Comparison of ENCODE assay signal across 10 mouse cellular contexts in genomic region chr3:34649726-34650620, GRCm38 (mm10). TPM values are rescaled to one million over a fixed set of nuclear protein-coding genes. Genes with fewer than 3 reads are reported as not detected.
DNase-seq lines count a peak whose midpoint lies in the region; ATAC-seq and TF ChIP-seq lines count a peak whose summit lies in the region.
"Had no signal": no experiment of that assay in that cellular context is flagged by ENCODE, and none has a peak within 500 bp of the region (broad histone marks: within the 10 kb centered on the region; RNA-seq: fewer than 3 reads in every experiment).

TSS of gene Sox2 (plus strand) at chr3:34650405.

- ATAC-seq in heart, embryonic 11.5 days (replicated peaks; ENCODE audit: insufficient number of reproducible peaks, low FRiP score, low TSS enrichment) = peak; percentile 78
- ATAC-seq in heart, postnatal 0 days (ENCODE audit: insufficient read depth, low read depth) = peak; percentile 71
- ATAC-seq in liver, embryonic 15.5 days (ENCODE audit: insufficient read depth) = no peak
- peak; percentile 88 for ATAC-seq in neural tube, embryonic 14.5 days (ENCODE audit: low read depth)

- intact Hi-C loops in heart, postnatal 25 days (cut with DNase I) = loop anchor here (2.0 to 10.0 kb wide), 4 partner anchors 675 to 833 kb away; no protein-coding TSS in a partner anchor

- TF ChIP-seq CTCF in heart, postnatal 0 days (IDR thresholded peaks at IDR 0.05; ENCODE audit: low read depth) = no peak

- no peak for TF ChIP-seq EP300 in heart, postnatal 0 days (IDR thresholded peaks at IDR 0.05; ENCODE audit: low read depth)

- H3K4me2 ChIP-seq in heart, embryonic 11.5 days = peak within 1 kb of the TSS; percentile 86
- peak within 1 kb of the TSS; percentile 54 for H3K4me2 ChIP-seq in heart, postnatal 0 days (ENCODE audit: low read depth, low read length)
- peak within 1 kb of the TSS; percentile 51 for H3K4me2 ChIP-seq in liver, embryonic 15.5 days
- H3K4me2 ChIP-seq in neural tube, embryonic 14.5 days (ENCODE audit: low read depth, low read length) = peak within 1 kb of the TSS; percentile 61

- H3K27ac ChIP-seq in heart, embryonic 11.5 days (ENCODE audit: low read depth, low read length) = no peak within 1 kb of the TSS
- no peak within 1 kb of the TSS for H3K27ac ChIP-seq in heart, postnatal 0 days (ENCODE audit: low read depth)
- H3K27ac ChIP-seq in liver, embryonic 15.5 days (replicated peaks) = no peak within 1 kb of the TSS
- peak within 1 kb of the TSS; percentile 86 for H3K27ac ChIP-seq in neural tube, embryonic 14.5 days (ENCODE audit: low read depth, low read length)

- no peak for DNase-seq in heart, postnatal 25 days (ENCODE audit: low spot score)
- peak; percentile 88 for DNase-seq in embryo, embryonic 9.5 days (ENCODE audit: extremely low spot score)
- no peak for DNase-seq in heart, postnatal 0 days (ENCODE audit: low spot score)
- DNase-seq in layer of hippocampus, adult 18-20 months (ENCODE audit: low spot score in 2 of 2) = peak; percentile 64 to 82
- no peak for DNase-seq in ovary, adult 18-20 months (ENCODE audit: low spot score)

- no peaks in the 10 kb centered on the region for H3K36me3 ChIP-seq in heart, embryonic 11.5 days (ENCODE audit: control insufficient read depth, insufficient read depth, low read length)
- H3K36me3 ChIP-seq in heart, postnatal 0 days (replicated peaks; ENCODE audit: control insufficient read depth, insufficient read depth, low read length) = no peaks in the 10 kb centered on the region
- H3K36me3 ChIP-seq in liver, embryonic 15.5 days (replicated peaks) = no peaks in the 10 kb centered on the region
- H3K36me3 ChIP-seq in neural tube, embryonic 14.5 days (ENCODE audit: control insufficient read depth, insufficient read depth, low read length) = no peaks in the 10 kb centered on the region

- H3K27me3 ChIP-seq in heart, embryonic 11.5 days (ENCODE audit: control insufficient read depth, insufficient read depth, low read length) = peaks cover 83% of the 10 kb centered on the region
- H3K27me3 ChIP-seq in heart, postnatal 0 days (ENCODE audit: control insufficient read depth, insufficient read depth, low read length) = peaks cover 93% of the 10 kb centered on the region
- peaks cover 96% of the 10 kb centered on the region for H3K27me3 ChIP-seq in liver, embryonic 15.5 days
- H3K27me3 ChIP-seq in neural tube, embryonic 14.5 days (ENCODE audit: control insufficient read depth, insufficient read depth, low read length) = peaks cover 17% of the 10 kb centered on the region
- H3K27me3 ChIP-seq: CH12.LX had no signal

- H3K9ac ChIP-seq in heart, embryonic 11.5 days (ENCODE audit: low read depth, low read length) = peak within 1 kb of the TSS; percentile 46; the same call in 1 of the 2 replicates
- H3K9ac ChIP-seq in heart, postnatal 0 days (replicated peaks; ENCODE audit: low read depth, low read length) = no peak within 1 kb of the TSS
- H3K9ac ChIP-seq in liver, embryonic 15.5 days = no peak within 1 kb of the TSS
- peak within 1 kb of the TSS; percentile 67 for H3K9ac ChIP-seq in neural tube, embryonic 14.5 days (replicated peaks; ENCODE audit: low read depth, low read length)

- WGBS in heart, embryonic 11.5 days (ENCODE audit: insufficient replicate concordance) = under 1% methylated on average over 85 of the region's 86 CpGs
- WGBS in heart, postnatal 0 days = under 1% methylated on average over 85 of the region's 86 CpGs
- WGBS in liver, embryonic 15.5 days (ENCODE audit: insufficient replicate concordance) = under 1% methylated on average over 86 of the region's 86 CpGs
- under 1% methylated on average over 84 of the region's 86 CpGs for WGBS in neural tube, embryonic 14.5 days

- H3K9me3 ChIP-seq in heart, embryonic 11.5 days (replicated peaks; ENCODE audit: control insufficient read depth, low read length) = no peaks in the 10 kb centered on the region
- no peaks in the 10 kb centered on the region for H3K9me3 ChIP-seq in heart, postnatal 0 days (replicated peaks; ENCODE audit: control insufficient read depth, low read length)
- no peaks in the 10 kb centered on the region for H3K9me3 ChIP-seq in liver, embryonic 15.5 days (replicated peaks)
- no peaks in the 10 kb centered on the region for H3K9me3 ChIP-seq in neural tube, embryonic 14.5 days (ENCODE audit: control insufficient read depth, low read length)

- H3K4me3 ChIP-seq in heart, embryonic 11.5 days (ENCODE audit: low read depth, low read length) = peak within 1 kb of the TSS; percentile 50
- peak within 1 kb of the TSS; percentile 41 for H3K4me3 ChIP-seq in heart, postnatal 0 days (ENCODE audit: low read depth, low read length)
- peak within 1 kb of the TSS; percentile 14 for H3K4me3 ChIP-seq in liver, embryonic 15.5 days (replicated peaks)
- H3K4me3 ChIP-seq in neural tube, embryonic 14.5 days (ENCODE audit: low read depth, low read length) = peak within 1 kb of the TSS; percentile 44

- peaks cover 18% of the 10 kb centered on the region for H3K4me1 ChIP-seq in heart, embryonic 11.5 days (ENCODE audit: control insufficient read depth, insufficient read depth, low read length)
- peaks cover 5% of the 10 kb centered on the region; the same call in 1 of the 2 replicates for H3K4me1 ChIP-seq in heart, postnatal 0 days (ENCODE audit: control insufficient read depth, insufficient read depth)
- H3K4me1 ChIP-seq in liver, embryonic 15.5 days (replicated peaks) = peaks cover 12% of the 10 kb centered on the region; the same call in 1 of the 2 replicates
- H3K4me1 ChIP-seq in neural tube, embryonic 14.5 days (ENCODE audit: control insufficient read depth, insufficient read depth, low read length) = peaks cover 15% of the 10 kb centered on the region

RNA-seq across cellular contexts. Expression of gene Sox2, which starts in this region (rescaled TPM):
- polyA plus RNA-seq in heart, embryonic 11.5 days (2014; fragmentation: Nextera tagmentation; extraction: Ambion mirVana) = 0.14 and 0.31 TPM in 2 replicates
- total RNA-seq in heart, postnatal 25 days (2021) = not detected
- 1.1 TPM in 1 of 2 replicates, not detected in the other for total RNA-seq in heart, postnatal 0 days (2014; rRNA removed; ENCODE audit: low replicate concordance)
- 0.11 TPM in 1 of 2 replicates, not detected in the other for polyA plus RNA-seq in heart, postnatal 0 days (2015; fragmentation: Nextera tagmentation; extraction: Ambion mirVana)
- total RNA-seq in layer of hippocampus, adult 18-20 months (2021) = 10 to 100 TPM; 41.6 to 53.0 TPM
- polyA plus RNA-seq in liver, embryonic 15.5 days (2015; fragmentation: Nextera tagmentation; extraction: Ambion mirVana) = not detected in 2 replicates
- polyA plus RNA-seq in neural tube, embryonic 14.5 days (2014; fragmentation: Nextera tagmentation; extraction: Ambion mirVana) = 12.2 and 18.2 TPM in 2 replicates
- total RNA-seq: CH12.LX; hematopoietic stem cell, adult 5-6 weeks had no signal

Comparison
In these comparisons a context has a peak if more than half of its experiments do, and no peak if none do; other contexts are left out.
1. RNA of gene Sox2 (total RNA-seq): 41.6 to 53.0 TPM in layer of hippocampus, adult 18-20 months; not detected in heart, postnatal 25 days and 1.1 TPM in heart, postnatal 0 days; every median in the first group is over 10 times any median in the second.
2. RNA of gene Sox2 (polyA plus RNA-seq): 12.2 to 18.2 TPM in neural tube, embryonic 14.5 days; 0.14 to 0.31 TPM in heart, embryonic 11.5 days, not detected in liver, embryonic 15.5 days and 0.11 TPM in heart, postnatal 0 days; every median in the first group is over 10 times any median in the second.
3. Peak in ATAC-seq, H3K4me3 ChIP-seq, H3K9ac ChIP-seq and H3K4me2 ChIP-seq in heart, embryonic 11.5 days; RNA of the gene not detected or under 1 TPM.
4. DNase-seq: peak in embryo, embryonic 9.5 days (single experiment) and layer of hippocampus, adult 18-20 months (2 of 2); none in heart, postnatal 25 days (single experiment), heart, postnatal 0 days (single experiment) and ovary, adult 18-20 months (single experiment).
5. Peak in every context shown above with its lines, with median percentiles within 50 percentile points of each other: H3K4me2 ChIP-seq and H3K4me3 ChIP-seq.